Mouse (Mus musculus) kidney, postnatal 0 days (tissue): ENCODE measurements around the gene Gm11565. TPM values are rescaled to one million over a fixed set of nuclear protein-coding genes. Genes with fewer than 3 reads are reported as not detected.
A peak's percentile ranks its signal among the peaks of the same experiment; 100 is the strongest.

Experiments used
- ATAC-seq: fragments of 200-750 bp; cut with Nextera tagmentation; replicated peaks from 2 replicates; pipeline ENCODE4 v1.8.0; 2017; ENCODE audit warnings: low read depth, moderate number of reproducible peaks, moderate TSS enrichment, moderate library complexity; ENCODE audit not compliant: low FRiP score
- DNase-seq: peaks from one replicate; pipeline ENCODE4 v3.0.0-alpha.2; 2016; ENCODE audit warnings: low spot score
- H3K27ac ChIP-seq: fragments of 300-500 bp; sonication (generic); 2 replicates; pipeline ENCODE4 v1.5.1; 2014; ENCODE audit warnings: mild to moderate bottlenecking
- H3K27me3 ChIP-seq: fragments of 300-500 bp; sonication (generic); 2 replicates; pipeline ENCODE4 v1.6.1; 2014; ENCODE audit warnings: low read length, mixed read lengths; ENCODE audit not compliant: insufficient read depth
- H3K36me3 ChIP-seq: fragments of 300-500 bp; sonication (generic); 2 replicates; pipeline ENCODE4 v1.6.1; 2014; ENCODE audit warnings: low read length, mixed read lengths; ENCODE audit not compliant: insufficient read depth
- H3K4me1 ChIP-seq: fragments of 300-500 bp; sonication (generic); replicated peaks from 2 replicates; pipeline ENCODE4 v1.6.1; 2014; ENCODE audit warnings: antibody characterized with exemption, low read length, mixed read lengths; ENCODE audit not compliant: insufficient read depth
- H3K4me2 ChIP-seq: fragments of 300-500 bp; sonication (generic); 2 replicates; pipeline ENCODE4 v1.6.1; 2014; ENCODE audit warnings: mild to moderate bottlenecking, low read length, moderate library complexity, mixed read lengths
- H3K4me3 ChIP-seq: fragments of 300-500 bp; sonication (generic); replicated peaks from 2 replicates; pipeline ENCODE4 v1.5.1; 2014; ENCODE audit warnings: low read depth, low read length
- H3K9ac ChIP-seq: fragments of 300-500 bp; sonication (generic); 2 replicates; pipeline ENCODE4 v1.6.1; 2014; ENCODE audit warnings: low read depth, low read length
- H3K9me3 ChIP-seq: fragments of 300-500 bp; sonication (generic); replicated peaks from 2 replicates; pipeline ENCODE4 v1.6.1; 2016; ENCODE audit warnings: low read length, inconsistent platforms, mixed read lengths
- CTCF ChIP-seq: IDR thresholded peaks from 2 replicates; pipeline ENCODE4 v1.5.1; 2016; ENCODE audit warnings: antibody characterized with exemption, low read depth, mild to moderate bottlenecking, moderate library complexity
- WGBS: fragments of 180-500 bp; shearing (Covaris S2); extraction: QIAGEN DNeasy Blood & Tissue Kit; methylation state at CpG from one replicate; pipeline ENCODE4 v1.1.7; 2014; 5-methylcytosine and 5-hydroxymethylcytosine counted together
- polyA plus RNA-seq: library from polyadenylated mRNA; unstranded; fragments of >200 nt; fragmentation: Nextera tagmentation; extraction: Ambion mirVana; gene quantifications from 2 replicates; pipeline ENCODE4 v1.2.1, GENCODE M21; 2015

The Gm11565 gene
- polyA plus RNA-seq, 1 experiment from 2014 or later = not detected

DNA sequence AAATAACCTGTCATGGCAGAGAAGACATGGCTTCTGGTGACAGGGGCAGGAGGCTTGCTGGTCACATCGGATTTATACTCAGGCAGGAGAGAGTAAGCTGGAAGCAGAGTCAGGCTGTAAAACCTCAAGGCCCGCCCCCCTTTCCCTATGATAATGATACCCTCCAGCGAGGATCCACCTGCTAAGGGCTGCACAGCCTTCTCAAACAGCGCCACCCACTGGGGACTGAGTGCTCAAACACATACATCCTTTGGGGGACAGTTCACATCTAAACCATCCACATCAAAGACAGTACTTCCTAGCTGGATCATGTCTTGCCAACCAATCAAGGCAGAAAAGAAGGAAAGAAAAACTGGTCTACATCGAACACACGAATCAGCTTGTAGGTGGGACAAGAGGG lies 49.7 kb downstream of the Gm11565 start:
- no peaks in the 10 kb centered on the region for H3K27me3 ChIP-seq
- DNase-seq (no peak), ATAC-seq (no peak)
- H3K4me3 ChIP-seq = no peak overlapping the region
- H3K36me3 ChIP-seq = no peaks in the 10 kb centered on the region
- H3K9me3 ChIP-seq = no peaks in the 10 kb centered on the region
- H3K4me1 ChIP-seq = no peaks in the 10 kb centered on the region
- H3K9ac ChIP-seq = no peak overlapping the region
- H3K27ac ChIP-seq = no peak overlapping the region
- peak; percentile 19; the same call in 1 of the 2 replicates for TF ChIP-seq CTCF
- WGBS = 45% methylated on average over 6 of the region's 6 CpGs
- no peak overlapping the region for H3K4me2 ChIP-seq

Other genes starting within 250 kb of the Gm11565 start
- gene Krtap4-6, start 248.8 kb upstream of the Gm11565 start, polyA plus RNA-seq = not detected in 2 replicates
- not detected in 2 replicates for gene Gm14190, start 224.0 kb upstream of the Gm11565 start, polyA plus RNA-seq
- not detected in 2 replicates for gene Gm14180, start 180.5 kb upstream of the Gm11565 start, polyA plus RNA-seq
- not detected in 2 replicates for gene Gm11595, start 141.8 kb upstream of the Gm11565 start, polyA plus RNA-seq
- not detected in 2 replicates for gene Krtap4-8, start 134.0 kb upstream of the Gm11565 start, polyA plus RNA-seq
- gene Krtap4-9, start 129.6 kb upstream of the Gm11565 start, polyA plus RNA-seq = not detected in 2 replicates
- gene Gm11596, start 121.3 kb upstream of the Gm11565 start, polyA plus RNA-seq = not detected in 2 replicates
- gene Gm11569, start 115.8 kb upstream of the Gm11565 start, polyA plus RNA-seq = not detected in 2 replicates
- gene Gm11554, start 110.3 kb upstream of the Gm11565 start, polyA plus RNA-seq = not detected in 2 replicates
- gene Krtap4-13, start 104.9 kb upstream of the Gm11565 start, polyA plus RNA-seq = not detected in 2 replicates
- gene Gm11564, start 99.1 kb upstream of the Gm11565 start, polyA plus RNA-seq = not detected in 2 replicates
- gene 2300003K06Rik, start 76.7 kb upstream of the Gm11565 start, polyA plus RNA-seq = not detected in 2 replicates
- gene Krtap4-16, start 63.1 kb upstream of the Gm11565 start, polyA plus RNA-seq = not detected in 2 replicates
- not detected in 2 replicates for gene Gm11568, start 56.8 kb upstream of the Gm11565 start, polyA plus RNA-seq
- not detected in 2 replicates for gene Gm11559, start 50.3 kb upstream of the Gm11565 start, polyA plus RNA-seq
- not detected in 2 replicates for gene Krtap9-1, start 41.4 kb upstream of the Gm11565 start, polyA plus RNA-seq
- not detected in 2 replicates for gene Gm11567, start 35.6 kb upstream of the Gm11565 start, polyA plus RNA-seq
- not detected in 2 replicates for gene Krtap31-1, start 6.8 kb upstream of the Gm11565 start, polyA plus RNA-seq
- gene Krtap31-2, start 21.5 kb downstream of the Gm11565 start, polyA plus RNA-seq = not detected in 2 replicates
- gene Krtap9-5, start 33.7 kb downstream of the Gm11565 start, polyA plus RNA-seq = not detected in 2 replicates
- not detected in 2 replicates for gene Krtap29-1, start 64.3 kb downstream of the Gm11565 start, polyA plus RNA-seq
- not detected in 2 replicates for gene Krtap16-1, start 71.8 kb downstream of the Gm11565 start, polyA plus RNA-seq
- gene Krtap17-1, start 79.2 kb downstream of the Gm11565 start, polyA plus RNA-seq = not detected in 2 replicates
- not detected in 2 replicates for gene Krt33a, start 101.5 kb downstream of the Gm11565 start, polyA plus RNA-seq
- gene Krt33b, start 115.1 kb downstream of the Gm11565 start, polyA plus RNA-seq = not detected in 2 replicates
- not detected in 2 replicates for gene Krt34, start 126.8 kb downstream of the Gm11565 start, polyA plus RNA-seq
- not detected in 2 replicates for gene Krt31, start 135.8 kb downstream of the Gm11565 start, polyA plus RNA-seq
- not detected in 2 replicates for gene Krt32, start 173.5 kb downstream of the Gm11565 start, polyA plus RNA-seq
- gene Krt35, start 181.5 kb downstream of the Gm11565 start, polyA plus RNA-seq = not detected in 2 replicates
- 0.78 and 1.2 TPM in 2 replicates for gene Krt36, start 190.9 kb downstream of the Gm11565 start, polyA plus RNA-seq
- gene Krt13, start 206.8 kb downstream of the Gm11565 start, polyA plus RNA-seq = 0.08 and 0.10 TPM in 2 replicates
- gene Krt15, start 221.2 kb downstream of the Gm11565 start, polyA plus RNA-seq = 2.9 and 3.0 TPM in 2 replicates
- 90.5 and 94.0 TPM in 2 replicates for gene Krt19, start 233.9 kb downstream of the Gm11565 start, polyA plus RNA-seq